ENCODE assay signal across 8 mouse cellular contexts in genomic region chr5:123572357-123573186, GRCm38 (mm10). TPM values are rescaled to one million over a fixed set of nuclear protein-coding genes. Genes with fewer than 3 reads are reported as not detected.
DNase-seq lines count a peak whose midpoint lies in the region; ATAC-seq and TF ChIP-seq lines count a peak whose summit lies in the region.

Gene Vps33a, minus strand, starts transcription at chr5:123573038.

- intact Hi-C loops in heart, postnatal 10 days (cut with DNase I) = no loop called here

- H3K9ac ChIP-seq in ES-Bruce4 (ENCODE audit: low read depth, poor library complexity, severe bottlenecking) = peak within 1 kb of the TSS; percentile 54
- H3K9ac ChIP-seq in forebrain, embryonic 13.5 days = peak within 1 kb of the TSS; percentile 88
- peak within 1 kb of the TSS; percentile 96 for H3K9ac ChIP-seq in liver, postnatal 0 days (replicated peaks)
- H3K9ac ChIP-seq in neural tube, embryonic 14.5 days (replicated peaks; ENCODE audit: low read depth, low read length) = peak within 1 kb of the TSS; percentile 62

- H3K4me3 ChIP-seq in ES-Bruce4 (ENCODE audit: low read depth, low read length) = peak within 1 kb of the TSS; percentile 84
- peak within 1 kb of the TSS; percentile 94 for H3K4me3 ChIP-seq in forebrain, embryonic 13.5 days
- peak within 1 kb of the TSS; percentile 98 for H3K4me3 ChIP-seq in liver, postnatal 0 days (ENCODE audit: low read depth, low read length)
- H3K4me3 ChIP-seq in neural tube, embryonic 14.5 days (ENCODE audit: low read depth, low read length) = peak within 1 kb of the TSS; percentile 62

- peak; percentile 80 for ATAC-seq in cerebellum, adult (ENCODE audit: insufficient number of reproducible peaks, low FRiP score, low TSS enrichment)
- ATAC-seq in forebrain, embryonic 13.5 days = peak; percentile 93
- ATAC-seq in liver, postnatal 0 days = peak; percentile 94
- ATAC-seq in neural tube, embryonic 14.5 days (ENCODE audit: low read depth) = peak; percentile 90

- TF ChIP-seq EP300 in ES-Bruce4 (IDR thresholded peaks at IDR 0.05; ENCODE audit: insufficient read depth, low read depth, low read length) = peak; percentile 84
- no peak for TF ChIP-seq EP300 in liver, postnatal 0 days (IDR thresholded peaks at IDR 0.05; ENCODE audit: low read depth)

- H3K27ac ChIP-seq in ES-Bruce4 (ENCODE audit: insufficient read depth, low read length) = no peak within 1 kb of the TSS
- peak within 1 kb of the TSS; percentile 73; the same call in 1 of the 2 replicates for H3K27ac ChIP-seq in forebrain, embryonic 13.5 days
- H3K27ac ChIP-seq in liver, postnatal 0 days (ENCODE audit: low read depth) = peak within 1 kb of the TSS; percentile 87
- peak within 1 kb of the TSS; percentile 56 for H3K27ac ChIP-seq in neural tube, embryonic 14.5 days (ENCODE audit: low read depth, low read length)

- H3K4me1 ChIP-seq in ES-Bruce4 (ENCODE audit: control insufficient read depth, insufficient read depth, low read length) = no peaks in the 10 kb centered on the region
- peaks cover 12% of the 10 kb centered on the region for H3K4me1 ChIP-seq in forebrain, embryonic 13.5 days
- peaks cover 16% of the 10 kb centered on the region for H3K4me1 ChIP-seq in liver, postnatal 0 days (ENCODE audit: insufficient read depth)
- peaks cover 7% of the 10 kb centered on the region for H3K4me1 ChIP-seq in neural tube, embryonic 14.5 days (ENCODE audit: control insufficient read depth, insufficient read depth, low read length)

- H3K9me3 ChIP-seq in ES-Bruce4 (replicated peaks; ENCODE audit: control insufficient read depth, insufficient read depth, low read length, poor library complexity, severe bottlenecking) = no peaks in the 10 kb centered on the region
- H3K9me3 ChIP-seq in forebrain, embryonic 13.5 days (replicated peaks) = no peaks in the 10 kb centered on the region
- H3K9me3 ChIP-seq in liver, postnatal 0 days (ENCODE audit: low read length) = no peaks in the 10 kb centered on the region
- H3K9me3 ChIP-seq in neural tube, embryonic 14.5 days (ENCODE audit: control insufficient read depth, low read length) = no peaks in the 10 kb centered on the region

- peak; percentile 98 to 99 for DNase-seq in heart, postnatal 10 days
- DNase-seq in large intestine, adult 2 months (ENCODE audit: low read depth, low spot score) = peak; percentile 95
- DNase-seq in liver, postnatal 0 days = peak; percentile 99
- DNase-seq in testis, postnatal 10 days (ENCODE audit: low spot score) = peak; percentile 98

- no peaks in the 10 kb centered on the region for H3K27me3 ChIP-seq in ES-Bruce4 (ENCODE audit: control insufficient read depth, insufficient read depth, low read length, poor library complexity, severe bottlenecking)
- H3K27me3 ChIP-seq in forebrain, embryonic 13.5 days = no peaks in the 10 kb centered on the region
- no peaks in the 10 kb centered on the region for H3K27me3 ChIP-seq in liver, postnatal 0 days (ENCODE audit: insufficient read depth, low read length)
- H3K27me3 ChIP-seq in neural tube, embryonic 14.5 days (ENCODE audit: control insufficient read depth, insufficient read depth, low read length) = no peaks in the 10 kb centered on the region

- under 1% methylated on average over 54 of the region's 54 CpGs for WGBS in forebrain, embryonic 13.5 days
- WGBS in large intestine, adult 2 months = under 1% methylated on average over 54 of the region's 54 CpGs
- WGBS in liver, postnatal 0 days (ENCODE audit: insufficient replicate concordance) = under 1% methylated on average over 42 of the region's 54 CpGs
- WGBS in neural tube, embryonic 14.5 days = under 1% methylated on average over 54 of the region's 54 CpGs

- H3K36me3 ChIP-seq in ES-Bruce4 (ENCODE audit: control insufficient read depth, insufficient read depth, low read length, poor library complexity, severe bottlenecking) = no peaks in the 10 kb centered on the region; the same call in 1 of the 2 replicates
- peaks cover 39% of the 10 kb centered on the region for H3K36me3 ChIP-seq in forebrain, embryonic 13.5 days (ENCODE audit: poor library complexity, severe bottlenecking)
- peaks cover 18% of the 10 kb centered on the region for H3K36me3 ChIP-seq in liver, postnatal 0 days (replicated peaks; ENCODE audit: insufficient read depth, low read length)
- peaks cover 5% of the 10 kb centered on the region for H3K36me3 ChIP-seq in neural tube, embryonic 14.5 days (ENCODE audit: control insufficient read depth, insufficient read depth, low read length)

- no peak for TF ChIP-seq CTCF in ES-Bruce4 (IDR thresholded peaks at IDR 0.05; ENCODE audit: low read depth, low read length)
- 0 out of 2 replicates have a peak, but pooled peaks have one; percentile 4 for TF ChIP-seq CTCF in liver, postnatal 0 days (IDR thresholded peaks at IDR 0.05; ENCODE audit: low read depth)

- peak within 1 kb of the TSS; percentile 84 for H3K4me2 ChIP-seq in forebrain, embryonic 13.5 days
- peak within 1 kb of the TSS; percentile 93 for H3K4me2 ChIP-seq in liver, postnatal 0 days (ENCODE audit: low read depth, low read length)
- H3K4me2 ChIP-seq in neural tube, embryonic 14.5 days (ENCODE audit: low read depth, low read length) = peak within 1 kb of the TSS; percentile 64

- TF ChIP-seq POLR2A in ES-Bruce4 (IDR thresholded peaks at IDR 0.05; ENCODE audit: insufficient read depth, low read length) = peak; percentile 15

RNA-seq across cellular contexts. Expression of gene Vps33a, which starts in this region (rescaled TPM):
- 20.5 and 25.8 TPM in 2 replicates for polyA plus RNA-seq in ES-Bruce4 (2011; ENCODE audit: insufficient read depth, insufficient read length, low read depth, missing spikeins)
- polyA plus RNA-seq in forebrain, embryonic 13.5 days (2015; fragmentation: Nextera tagmentation; extraction: Ambion mirVana) = 32.8 and 38.1 TPM in 2 replicates
- 10 to 100 TPM; 34.6 to 34.8 TPM for total RNA-seq in heart, postnatal 10 days (2021)
- polyA plus RNA-seq in large intestine, adult 2 months (2012; rRNA removed) = 9.2 and 15.1 TPM in 2 replicates
- 11.6 and 11.8 TPM in 2 replicates for polyA plus RNA-seq in liver, postnatal 0 days (2015; fragmentation: Nextera tagmentation; extraction: Ambion mirVana)
- polyA plus RNA-seq in neural tube, embryonic 14.5 days (2014; fragmentation: Nextera tagmentation; extraction: Ambion mirVana) = 47.3 and 50.8 TPM in 2 replicates
